Mouse (Mus musculus) CH12.LX (cell line): Measurements from ENCODE around the gene Rab43. TPM values are rescaled to one million over a fixed set of nuclear protein-coding genes. Genes with fewer than 3 reads are reported as not detected.

Source experiments
- DNase-seq: peaks from one replicate; pipeline ENCODE4 v3.0.0-alpha.2; 2013; ENCODE audit errors: extremely low read depth
- H3K27ac ChIP-seq: 2 replicates; pipeline ENCODE4 v1.5.1; 2012; ENCODE audit warnings: low read depth, mild to moderate bottlenecking, control low read depth, moderate library complexity; ENCODE audit not compliant: insufficient read depth
- H3K27me3 ChIP-seq: replicated peaks from 2 replicates; pipeline ENCODE3; 2012; ENCODE audit warnings: inconsistent platforms
- H3K36me3 ChIP-seq, 2 experiments: replicated peaks in 1 of 2; 2 replicates each; pipeline versions ENCODE3 to v1.6.1; 2012; ENCODE audit warnings: inconsistent platforms in 1 of 2, low read length in 1 of 2, mild to moderate bottlenecking in 1 of 2, mixed read lengths in 1 of 2, moderate library complexity in 1 of 2; ENCODE audit not compliant: control insufficient read depth in 1 of 2, insufficient read depth in 1 of 2
- H3K4me1 ChIP-seq, 2 experiments: 2 replicates each; pipeline ENCODE4 v1.6.1; 2012; ENCODE audit warnings: inconsistent platforms in 1 of 2, moderate library complexity in 1 of 2; ENCODE audit not compliant: insufficient read depth in 2 of 2, control insufficient read depth in 1 of 2
- H3K4me2 ChIP-seq: 2 replicates; pipeline ENCODE4 v1.6.1; 2012; ENCODE audit warnings: low read depth, mild to moderate bottlenecking, control low read depth; ENCODE audit not compliant: poor library complexity, insufficient read depth, severe bottlenecking
- H3K4me3 ChIP-seq, 3 experiments: fragments of 150-350 bp in 1 of 3; sonication (generic) in 1 of 3; replicated peaks in 1 of 3; 2 replicates each; pipeline versions ENCODE3 to v1.5.1; 2011 to 2012; ENCODE audit warnings: low read depth in 2 of 3, low read length in 2 of 3, mild to moderate bottlenecking in 2 of 3, moderate library complexity in 2 of 3, control low read depth in 1 of 3, improper control_type of control experiment in 1 of 3, inconsistent platforms in 1 of 3, mixed read lengths in 1 of 3; ENCODE audit not compliant: poor library complexity in 1 of 3
- H3K79me2 ChIP-seq: replicated peaks from 2 replicates; pipeline ENCODE4 v1.6.1; 2012; ENCODE audit warnings: mild to moderate bottlenecking, moderate library complexity; ENCODE audit not compliant: control insufficient read depth, poor library complexity, insufficient read depth, severe bottlenecking; ENCODE audit errors: extremely low read depth
- H3K9ac ChIP-seq: 2 replicates; pipeline ENCODE4 v1.6.1; 2012; ENCODE audit warnings: low read depth, mild to moderate bottlenecking, control low read depth, moderate library complexity; ENCODE audit not compliant: insufficient read depth
- H3K9me3 ChIP-seq: replicated peaks from 2 replicates; pipeline ENCODE3; 2012; ENCODE audit warnings: low read length, inconsistent platforms, mixed read lengths
- BHLHE40 ChIP-seq: IDR thresholded peaks from 2 replicates; pipeline ENCODE4 v1.6.1; 2011; ENCODE audit warnings: mild to moderate bottlenecking, low read depth, low read length, improper control_type of control experiment
- CHD1 ChIP-seq: IDR thresholded peaks from 2 replicates; pipeline ENCODE4 v1.6.1; 2012; ENCODE audit warnings: low read depth, low read length, improper control_type of control experiment, inconsistent platforms
- CHD2 ChIP-seq: IDR thresholded peaks from 2 replicates; pipeline ENCODE4 v1.6.1; 2011; ENCODE audit warnings: low read length, improper control_type of control experiment
- CTCF ChIP-seq, 2 experiments: IDR thresholded peaks in 1 of 2; conservative IDR thresholded peaks in 1 of 2; 2 replicates each; pipeline ENCODE4 v1.5.1; 2011 to 2012; ENCODE audit warnings: low read depth in 2 of 2, low read length in 2 of 2, improper control_type of control experiment in 1 of 2, inconsistent platforms in 1 of 2, mild to moderate bottlenecking in 1 of 2, moderate library complexity in 1 of 2
- E2F4 ChIP-seq: IDR thresholded peaks from 2 replicates; pipeline ENCODE4 v1.6.1; 2011; ENCODE audit warnings: low read depth, low read length, improper control_type of control experiment; ENCODE audit not compliant: insufficient replicate concordance
- ELF1 ChIP-seq: IDR thresholded peaks from 2 replicates; pipeline ENCODE4 v1.6.1; 2014; ENCODE audit warnings: low read depth, mild to moderate bottlenecking, inconsistent platforms, low read length, improper control_type of control experiment
- EP300 ChIP-seq: IDR thresholded peaks from 2 replicates; pipeline ENCODE4 v1.6.1; 2011; ENCODE audit warnings: low read length, improper control_type of control experiment
- ETS1 ChIP-seq: conservative IDR thresholded peaks from 2 replicates; pipeline ENCODE4 v1.6.1; 2012; ENCODE audit warnings: low read depth, mild to moderate bottlenecking, inconsistent platforms, low read length, improper control_type of control experiment, moderate library complexity
- GABPA ChIP-seq: IDR thresholded peaks from 2 replicates; pipeline ENCODE4 v1.6.1; 2012; ENCODE audit warnings: low read depth, low read length, improper control_type of control experiment, inconsistent platforms; ENCODE audit not compliant: insufficient replicate concordance
- HCFC1 ChIP-seq: IDR thresholded peaks from 2 replicates; pipeline ENCODE4 v1.6.1; 2012; ENCODE audit warnings: low read depth, mild to moderate bottlenecking, inconsistent platforms, low read length, improper control_type of control experiment
- IRF4 ChIP-seq: IDR thresholded peaks from 2 replicates; pipeline ENCODE4 v1.6.1; 2014; ENCODE audit warnings: low read depth, mild to moderate bottlenecking, inconsistent platforms, low read length, improper control_type of control experiment
- JUN ChIP-seq: IDR thresholded peaks from 2 replicates; pipeline ENCODE4 v1.6.1; 2011; ENCODE audit warnings: low read depth, mild to moderate bottlenecking, low read length, improper control_type of control experiment, moderate library complexity; ENCODE audit not compliant: insufficient read depth
- JUND ChIP-seq: conservative IDR thresholded peaks from 2 replicates; pipeline ENCODE4 v1.6.1; 2011; ENCODE audit warnings: low read depth, low read length, improper control_type of control experiment
- KAT2A ChIP-seq: IDR thresholded peaks from 2 replicates; pipeline ENCODE4 v1.6.1; 2012; ENCODE audit warnings: low read length, improper control_type of control experiment, inconsistent platforms; ENCODE audit not compliant: insufficient replicate concordance
- MAFK ChIP-seq: IDR thresholded peaks from 2 replicates; pipeline ENCODE4 v1.6.1; 2011; ENCODE audit warnings: low read length, improper control_type of control experiment; ENCODE audit not compliant: insufficient replicate concordance
- MAX ChIP-seq: IDR thresholded peaks from 2 replicates; pipeline ENCODE4 v1.6.1; 2011; ENCODE audit warnings: low read length, improper control_type of control experiment
- MAZ ChIP-seq: IDR thresholded peaks from 2 replicates; pipeline ENCODE4 v1.6.1; 2012; ENCODE audit warnings: low read depth, mild to moderate bottlenecking, inconsistent platforms, low read length, improper control_type of control experiment, moderate library complexity
- MEF2A ChIP-seq: IDR thresholded peaks from 2 replicates; pipeline ENCODE4 v1.6.1; 2014; ENCODE audit warnings: low read depth, mild to moderate bottlenecking, inconsistent platforms, low read length, improper control_type of control experiment, borderline replicate concordance
- MXI1 ChIP-seq: IDR thresholded peaks from 2 replicates; pipeline ENCODE4 v1.6.1; 2011; ENCODE audit warnings: mild to moderate bottlenecking, low read depth, low read length, improper control_type of control experiment
- MYC ChIP-seq: IDR thresholded peaks from 2 replicates; pipeline ENCODE4 v1.6.1; 2011; ENCODE audit warnings: low read depth, mild to moderate bottlenecking, improper control_type of control experiment, low read length
- NELFE ChIP-seq: IDR thresholded peaks from 2 replicates; pipeline ENCODE4 v1.6.1; 2011; ENCODE audit warnings: low read depth, low read length, improper control_type of control experiment
- NRF1 ChIP-seq: IDR thresholded peaks from 2 replicates; pipeline ENCODE4 v1.6.1; 2014; ENCODE audit warnings: low read depth, mild to moderate bottlenecking, inconsistent platforms, low read length, improper control_type of control experiment, moderate library complexity
- PAX5 ChIP-seq: IDR thresholded peaks from 2 replicates; pipeline ENCODE4 v1.6.1; 2012; ENCODE audit warnings: low read length, inconsistent platforms, mixed read lengths
- POLR2A ChIP-seq: IDR thresholded peaks from 2 replicates; pipeline ENCODE4 v1.6.1; 2011; ENCODE audit warnings: low read depth, mild to moderate bottlenecking, improper control_type of control experiment, low read length
- POLR2AphosphoS2 ChIP-seq: IDR thresholded peaks from 2 replicates; pipeline ENCODE4 v1.6.1; 2011; ENCODE audit warnings: low read depth, low read length, improper control_type of control experiment
- RAD21 ChIP-seq: IDR thresholded peaks from 2 replicates; pipeline ENCODE4 v1.6.1; 2011; ENCODE audit warnings: low read depth, mild to moderate bottlenecking, low read length, improper control_type of control experiment, moderate library complexity
- RCOR1 ChIP-seq: conservative IDR thresholded peaks from 2 replicates; pipeline ENCODE4 v1.6.1; 2012; ENCODE audit warnings: low read depth, mild to moderate bottlenecking, inconsistent platforms, low read length, improper control_type of control experiment
- SIN3A ChIP-seq: IDR thresholded peaks from 2 replicates; pipeline ENCODE4 v1.6.1; 2012; ENCODE audit warnings: low read length, improper control_type of control experiment, inconsistent platforms
- SMC3 ChIP-seq: IDR thresholded peaks from 2 replicates; pipeline ENCODE4 v1.6.1; 2011; ENCODE audit warnings: low read depth, low read length, improper control_type of control experiment
- TBP ChIP-seq: conservative IDR thresholded peaks from 2 replicates; pipeline ENCODE4 v1.6.1; 2011; ENCODE audit warnings: low read depth, low read length, improper control_type of control experiment
- TCF12 ChIP-seq: IDR thresholded peaks from 2 replicates; pipeline ENCODE4 v1.6.1; 2014; ENCODE audit warnings: low read depth, mild to moderate bottlenecking, inconsistent platforms, low read length, improper control_type of control experiment
- UBTF ChIP-seq: IDR thresholded peaks from 2 replicates; pipeline ENCODE4 v1.6.1; 2012; ENCODE audit warnings: low read depth, mild to moderate bottlenecking, inconsistent platforms, low read length, improper control_type of control experiment, moderate library complexity
- USF1 ChIP-seq: IDR thresholded peaks from 2 replicates; pipeline ENCODE4 v1.6.1; 2014; ENCODE audit warnings: low read depth, mild to moderate bottlenecking, inconsistent platforms, low read length, improper control_type of control experiment
- USF2 ChIP-seq: conservative IDR thresholded peaks from 2 replicates; pipeline ENCODE4 v1.6.1; 2011; ENCODE audit warnings: low read depth, low read length, improper control_type of control experiment
- ZC3H11A ChIP-seq: IDR thresholded peaks from 2 replicates; pipeline ENCODE4 v1.6.1; 2012; ENCODE audit warnings: low read depth, mild to moderate bottlenecking, inconsistent platforms, low read length, improper control_type of control experiment
- ZKSCAN1 ChIP-seq: IDR thresholded peaks from 2 replicates; pipeline ENCODE4 v1.6.1; 2012; ENCODE audit warnings: low read depth, inconsistent platforms, low read length, improper control_type of control experiment, borderline replicate concordance
- ZMIZ1 ChIP-seq: IDR thresholded peaks from 2 replicates; pipeline ENCODE4 v1.6.1; 2012; ENCODE audit warnings: low read depth, mild to moderate bottlenecking, inconsistent platforms, low read length, improper control_type of control experiment
- ZNF384 ChIP-seq: IDR thresholded peaks from 2 replicates; pipeline ENCODE4 v1.6.1; 2012; ENCODE audit warnings: low read depth, low read length, improper control_type of control experiment, inconsistent platforms
- dilution Hi-C: fragments of 300-500 bp; cut with MboI; formaldehyde crosslinking; loops from 2 replicates; pipeline ENCODE4 v1.14.3; 2020; ENCODE audit warnings: low sequenced_read_pairs; ENCODE audit not compliant: extremely low pct_unique_long_range_greater_than_20kb, extremely low pct_ligation_motif_present
- in situ Hi-C: fragments of 300-500 bp; cut with MboI; formaldehyde crosslinking; loops from 3 replicates; pipeline ENCODE4 v1.14.3; 2019; ENCODE audit warnings: low sequenced_read_pairs, low pct_ligation_motif_present, low pct_unique_long_range_greater_than_20kb, mixed read lengths
- polyA plus RNA-seq: library from polyadenylated mRNA; unstranded; fragments of >175 nt; gene quantifications from 2 replicates; pipeline ENCODE4 v1.2.1, GENCODE M21; 2012; ENCODE audit warnings: low read depth; ENCODE audit not compliant: insufficient read length
- total RNA-seq, 2 experiments: library from RNA; depleted of rRNA; stranded (reverse); fragments of 300-350 nt in 1 of 2; fragments of >200 nt in 1 of 2; gene quantifications; 2 replicates each; pipeline ENCODE4 v1.2.3; 2012 to 2014

Rab43 gene
- total and polyA plus RNA-seq, 3 experiments: 4.3 to 23.4 (median 10.3) TPM

GRCm38 (mm10) chr6:87809144-87809543, 2.8 kb downstream of the Rab43 start:
- DNase-seq: peak; percentile 66
- Histone ChIP-seq H3K79me2 (peaks cover 37% of the 10 kb centered on the region), H3K9ac (peak overlapping the region; percentile 87), H3K36me3 (peaks cover 8 to 39% of the 10 kb centered on the region in 2 experiments), H3K4me1 (peaks cover 17 to 67% of the 10 kb centered on the region in 2 experiments), H3K27me3 (no peaks in the 10 kb centered on the region), H3K4me3 (peak overlapping the region; percentile 75 to 94 (median 78)), H3K9me3 (no peaks in the 10 kb centered on the region), H3K27ac (peak overlapping the region; percentile 94), H3K4me2 (peak overlapping the region; percentile 85)
- in situ Hi-C loops: no loop called here
- TF ChIP-seq TCF12 (peak; percentile 42; the same call in 1 of the 2 replicates), RCOR1 (peak; percentile 53; the same call in 1 of the 2 replicates), HCFC1 (no peak), KAT2A (no peak), ZMIZ1 (no peak), MAX (no peak), MEF2A (peak; percentile 44), ZNF384 (peak; percentile 80), POLR2A (no peak), E2F4 (0 out of 2 replicates have a peak, but pooled peaks have one; percentile 50), BHLHE40 (peak; percentile 22; the same call in 1 of the 2 replicates), CHD1 (no peak), IRF4 (peak; percentile 96), CHD2 (peak; percentile 60; the same call in 1 of the 2 replicates), MYC (0 out of 2 replicates have a peak, but pooled peaks have one; percentile 9), USF2 (no peak), TBP (no peak), MAFK (no peak), JUND (peak; percentile 89), GABPA (no peak), MAZ (no peak), POLR2AphosphoS2 (no peak), USF1 (no peak), CTCF (conservative IDR thresholded peaks at IDR 0.05 in 1 of 2, IDR thresholded peaks at IDR 0.05 in 1 of 2; ENCODE audit: low read depth in 2 of 2, low read length in 2 of 2) (no peak), ZKSCAN1 (no peak), NRF1 (no peak), ELF1 (no peak), JUN (peak; percentile 87), NELFE (no peak), RAD21 (no peak), PAX5 (no peak), ZC3H11A (no peak), SMC3 (no peak), MXI1 (no peak), EP300 (peak; percentile 94), UBTF (no peak), ETS1 (peak; percentile 67; the same call in 1 of the 2 replicates), SIN3A (0 out of 2 replicates have a peak, but pooled peaks have one; percentile 31)
- dilution Hi-C loops: no loop called here
